Mouse (Mus musculus) ovary, adult 10 weeks (tissue): ENCODE data around the gene Prl. TPM values are rescaled to one million over a fixed set of nuclear protein-coding genes. Genes with fewer than 3 reads are reported as not detected.

Experiments used
- polyA plus RNA-seq: library from polyadenylated mRNA; stranded (reverse); fragments of 350-450 nt; fragmentation: Illumina TruSeq; extraction: RNeasy Lipid Tissue Mini Kit (QIAGEN cat#74804); gene quantifications from one replicate; pipeline ENCODE4 v1.2.3, GENCODE M21; 2014

Gene Prl
- polyA plus RNA-seq, result not detected

GRCm38 (mm10) chr13:27057270-27057669 is at the start of gene Prl:
Prl (plus strand) TSS chr13:27057570.

GRCm38 (mm10) chr13:27093890-27094289 is 36.5 kb downstream of the Prl start, which contains the start of gene Prl3d1:
Prl3d1 (plus strand) TSS chr13:27094190.

Other genes starting within 250 kb of the Prl start
- gene Prl3d1, start 36.6 kb downstream of the Prl start, polyA plus RNA-seq, result not detected
- not detected for gene Prl3d2, start 64.1 kb downstream of the Prl start, polyA plus RNA-seq
- gene Prl3d3, start 99.2 kb downstream of the Prl start, polyA plus RNA-seq, result not detected
- not detected for gene Prl3c1, start 139.1 kb downstream of the Prl start, polyA plus RNA-seq
- not detected for gene Prl3b1, start 184.3 kb downstream of the Prl start, polyA plus RNA-seq
- gene Prl3a1, start 201.9 kb downstream of the Prl start, polyA plus RNA-seq, result not detected